Mouse (Mus musculus) liver, embryonic 14.5 days (tissue): ENCODE data around the gene Gna14. TPM values are rescaled to one million over a fixed set of nuclear protein-coding genes. Genes with fewer than 3 reads are reported as not detected.

Experiments used
- ATAC-seq: fragments of 200-750 bp; cut with Nextera tagmentation; 2 replicates; pipeline ENCODE4 v1.8.0; 2017; ENCODE audit warnings: moderate number of reproducible peaks, mild to moderate bottlenecking, moderate library complexity; ENCODE audit not compliant: insufficient read depth
- DNase-seq, 3 experiments: peaks; one replicate each; pipeline ENCODE4 v3.0.0-alpha.2; 2012 to 2013; ENCODE audit warnings: low read depth in 3 of 3, low spot score in 3 of 3
- H3K27ac ChIP-seq: fragments of 300-500 bp; sonication (generic); 2 replicates; pipeline ENCODE4 v1.5.1; 2014; ENCODE audit warnings: moderate library complexity, mild to moderate bottlenecking, control low read depth, inconsistent platforms
- H3K27me3 ChIP-seq: fragments of 300-500 bp; sonication (generic); 2 replicates; pipeline ENCODE4 v1.6.1; 2014; ENCODE audit warnings: mild to moderate bottlenecking, low read length, moderate library complexity; ENCODE audit not compliant: control insufficient read depth, insufficient read depth
- H3K36me3 ChIP-seq: fragments of 300-500 bp; sonication (generic); replicated peaks from 2 replicates; pipeline ENCODE4 v1.6.1; 2014; ENCODE audit warnings: low read depth; ENCODE audit not compliant: control insufficient read depth, insufficient read depth
- H3K4me1 ChIP-seq, 2 experiments: fragments of 200-500 bp in 1 of 2; fragments of 300-500 bp in 1 of 2; sonication (generic) in 1 of 2; replicated peaks; 2 replicates each; pipeline ENCODE4 v1.6.1; 2012 to 2014; ENCODE audit warnings: antibody characterized with exemption in 1 of 2, inconsistent platforms in 1 of 2, low read length in 1 of 2; ENCODE audit not compliant: control insufficient read depth in 2 of 2, insufficient read depth in 2 of 2
- H3K4me2 ChIP-seq: fragments of 300-500 bp; sonication (generic); 2 replicates; pipeline ENCODE4 v1.6.1; 2014; ENCODE audit warnings: low read depth, mild to moderate bottlenecking, control low read depth, moderate library complexity
- H3K4me3 ChIP-seq, 2 experiments: fragments of 200-500 bp in 1 of 2; fragments of 300-500 bp in 1 of 2; sonication (generic) in 1 of 2; 2 replicates each; pipeline ENCODE4 v1.5.1; 2012 to 2014; ENCODE audit warnings: low read depth in 2 of 2, low read length in 2 of 2, mild to moderate bottlenecking in 2 of 2, control low read depth in 1 of 2, inconsistent platforms in 1 of 2, moderate library complexity in 1 of 2; ENCODE audit not compliant: insufficient read depth in 1 of 2
- H3K9ac ChIP-seq: fragments of 300-500 bp; sonication (generic); replicated peaks from 2 replicates; pipeline ENCODE4 v1.6.1; 2014; ENCODE audit warnings: mild to moderate bottlenecking, control low read depth, moderate library complexity
- H3K9me3 ChIP-seq: fragments of 300-500 bp; sonication (generic); 2 replicates; pipeline ENCODE4 v1.6.1; 2016; ENCODE audit warnings: low read length, mixed read lengths; ENCODE audit not compliant: control insufficient read depth
- CTCF ChIP-seq: IDR thresholded peaks from 2 replicates; pipeline ENCODE4 v1.5.1; 2016; ENCODE audit warnings: antibody characterized with exemption, low read depth, control low read depth
- EP300 ChIP-seq: IDR thresholded peaks from 2 replicates; pipeline ENCODE4 v1.6.1; 2016; ENCODE audit warnings: antibody characterized with exemption, low read depth
- WGBS: fragments of 180-500 bp; shearing (Covaris S2); extraction: QIAGEN DNeasy Blood & Tissue Kit; methylation state at CpG from one replicate; pipeline ENCODE4 v1.1.7; 2014; ENCODE audit not compliant: insufficient replicate concordance; 5-methylcytosine and 5-hydroxymethylcytosine counted together
- polyA plus RNA-seq, 2 experiments: library from polyadenylated mRNA; depleted of rRNA in 1 of 2; stranded (reverse) in 1 of 2; unstranded in 1 of 2; fragments of >200 nt; fragmentation: Nextera tagmentation in 1 of 2; extraction: Ambion mirVana in 1 of 2; gene quantifications; 2 replicates each; pipeline versions ENCODE4 v1.2.1 to v1.2.3; 2012 to 2014

Gene Gna14
- polyA plus RNA-seq, 2 experiments: 0.85 to 0.87 TPM

GRCm38 (mm10) chr19:16477314-16477946, 41.9 kb downstream of the Gna14 start:
- ATAC-seq (no peak), DNase-seq (no peak)
- Histone ChIP-seq H3K27me3 (no peaks in the 10 kb centered on the region), H3K4me2 (peak overlapping the region; percentile 54), H3K4me1 (peaks cover 32 to 50% of the 10 kb centered on the region in 2 experiments), H3K4me3 (no peak overlapping the region), H3K36me3 (no peaks in the 10 kb centered on the region), H3K27ac (no peak overlapping the region), H3K9ac (no peak overlapping the region), H3K9me3 (no peaks in the 10 kb centered on the region; the same call in 1 of the 2 replicates)
- TF ChIP-seq EP300 (no peak), CTCF (no peak)
- 32% methylated on average over 12 of the region's 12 CpGs for WGBS

GRCm38 (mm10) chr19:16478186-16478607, 42.6 kb downstream of the Gna14 start:
- no peak overlapping the region; the same call in 1 of the 2 replicates for H3K27ac ChIP-seq
- no peak for DNase-seq
- 12% methylated on average over 8 of the region's 8 CpGs for WGBS
- H3K4me1 ChIP-seq: peaks cover 40 to 50% of the 10 kb centered on the region in 2 experiments
- H3K4me3 ChIP-seq: no peak overlapping the region
- peak; percentile 33; the same call in 1 of the 2 replicates for ATAC-seq
- no peaks in the 10 kb centered on the region for H3K27me3 ChIP-seq
- peak overlapping the region; percentile 54 for H3K4me2 ChIP-seq
- no peaks in the 10 kb centered on the region; the same call in 1 of the 2 replicates for H3K9me3 ChIP-seq
- H3K9ac ChIP-seq: no peak overlapping the region
- H3K36me3 ChIP-seq: no peaks in the 10 kb centered on the region
- TF ChIP-seq CTCF: no peak
- TF ChIP-seq EP300: peak; percentile 60

DNA sequence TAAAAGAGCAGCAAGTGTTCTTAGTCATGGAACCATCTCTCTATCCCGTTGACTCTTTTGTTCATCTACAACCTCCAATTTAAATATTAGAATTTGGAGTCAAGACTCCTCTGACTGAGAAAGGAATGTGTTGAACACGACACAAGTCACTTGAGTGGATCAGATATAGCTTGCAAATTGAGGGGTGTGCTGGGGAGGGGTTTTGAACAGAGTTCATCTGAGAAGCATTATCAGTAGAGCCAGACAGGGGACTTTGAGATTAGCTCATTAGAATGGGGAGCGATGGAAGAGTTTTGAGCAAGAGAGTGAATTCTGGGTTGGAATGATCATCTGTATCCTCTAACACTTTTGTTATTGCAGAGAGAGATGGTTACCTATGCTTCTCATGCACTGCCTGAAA, 46.5 kb downstream of the Gna14 start:
- H3K27ac ChIP-seq: peak overlapping the region; percentile 53
- H3K4me3 ChIP-seq: no peak overlapping the region
- ATAC-seq (peak; percentile 85), DNase-seq (peak; percentile 49 to 51 (median 51))
- H3K9ac ChIP-seq: no peak overlapping the region; the same call in 1 of the 2 replicates
- H3K9me3 ChIP-seq: no peaks in the 10 kb centered on the region
- no peaks in the 10 kb centered on the region for H3K36me3 ChIP-seq
- WGBS: 24% methylated on average over 3 of the region's 3 CpGs
- TF ChIP-seq EP300 (peak; percentile 75), CTCF (no peak)
- peak overlapping the region; percentile 48 for H3K4me2 ChIP-seq
- H3K4me1 ChIP-seq: peaks cover 43 to 61% of the 10 kb centered on the region in 2 experiments
- H3K27me3 ChIP-seq: no peaks in the 10 kb centered on the region

- no peak overlapping the region for H3K27ac ChIP-seq
- no peak for DNase-seq
- H3K4me1 ChIP-seq: peaks cover 28 to 41% of the 10 kb centered on the region in 2 experiments
- H3K4me2 ChIP-seq: no peak overlapping the region
- TF ChIP-seq EP300 (no peak), CTCF (no peak)
- no peaks in the 10 kb centered on the region for H3K9me3 ChIP-seq
- no peak for ATAC-seq
- no peaks in the 10 kb centered on the region for H3K36me3 ChIP-seq
- no peak overlapping the region for H3K9ac ChIP-seq
- no peak overlapping the region for H3K4me3 ChIP-seq
- WGBS: 79% methylated on average over 10 of the region's 10 CpGs
- no peaks in the 10 kb centered on the region for H3K27me3 ChIP-seq
Measured at GRCm38 (mm10) chr19:16484237-16484636, 48.7 kb downstream of the Gna14 start.

GRCm38 (mm10) chr19:16484671-16485070, 49.1 kb downstream of the Gna14 start:
- Histone ChIP-seq H3K4me1 (peaks cover 28 to 39% of the 10 kb centered on the region in 2 experiments), H3K9ac (no peak overlapping the region), H3K27me3 (no peaks in the 10 kb centered on the region), H3K36me3 (no peaks in the 10 kb centered on the region), H3K4me3 (no peak overlapping the region), H3K27ac (no peak overlapping the region), H3K9me3 (no peaks in the 10 kb centered on the region), H3K4me2 (no peak overlapping the region)
- TF ChIP-seq EP300 (no peak), CTCF (no peak)
- WGBS: 62% methylated on average over 5 of the region's 5 CpGs
- DNase-seq: no peak
- no peak for ATAC-seq
